Mouse (Mus musculus) G1E (cell line): ENCODE results near the gene Phactr3.

Source experiments
- CTCF ChIP-seq: IDR thresholded peaks from 2 replicates; pipeline ENCODE4 v1.5.1; 2012; ENCODE audit warnings: low read depth, low read length, inconsistent platforms, mixed read lengths
- TAL1 ChIP-seq: conservative IDR thresholded peaks from 2 replicates; pipeline ENCODE4 v1.6.1; 2012; ENCODE audit warnings: low read depth, low read length, inconsistent platforms, mixed read lengths

- TF ChIP-seq CTCF (no peak), TAL1 (no peak)
Observed at GRCm38 (mm10) chr2:178196038-178196437, 77.3 kb downstream of the Phactr3 start.
